Mouse (Mus musculus): ENCODE data around the gene Sirpb1c.
"Not testable (repeated sequence)": the region's sequence is repeated elsewhere in the genome, so short reads cannot be mapped to it uniquely, and the experiment has no call there.

Gene Sirpb1c

DNA sequence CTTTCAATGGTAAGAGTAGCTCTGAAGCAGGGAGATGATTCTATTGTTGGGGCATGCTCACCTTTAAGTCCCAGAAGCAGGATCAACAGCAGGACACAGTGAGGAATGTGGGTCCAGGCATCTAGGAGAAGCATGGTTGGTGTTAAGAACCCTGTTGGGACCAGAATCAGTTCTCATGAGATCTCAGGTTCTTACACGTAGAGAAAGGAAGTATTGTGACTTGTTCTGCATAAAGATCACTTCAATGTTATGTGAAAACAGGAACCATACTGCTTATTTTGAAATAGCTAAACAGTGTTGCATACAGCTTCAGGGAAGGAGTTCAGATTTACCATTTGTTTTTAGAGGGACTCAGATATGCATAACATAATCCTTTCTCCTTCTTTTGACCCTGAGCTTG is at the start of gene Sirpb1c:
Sirpb1c (minus strand) TSS at position 249 of the 400 bp plus-strand sequence.
- not testable (repeated sequence) for DNase-seq

DNA sequence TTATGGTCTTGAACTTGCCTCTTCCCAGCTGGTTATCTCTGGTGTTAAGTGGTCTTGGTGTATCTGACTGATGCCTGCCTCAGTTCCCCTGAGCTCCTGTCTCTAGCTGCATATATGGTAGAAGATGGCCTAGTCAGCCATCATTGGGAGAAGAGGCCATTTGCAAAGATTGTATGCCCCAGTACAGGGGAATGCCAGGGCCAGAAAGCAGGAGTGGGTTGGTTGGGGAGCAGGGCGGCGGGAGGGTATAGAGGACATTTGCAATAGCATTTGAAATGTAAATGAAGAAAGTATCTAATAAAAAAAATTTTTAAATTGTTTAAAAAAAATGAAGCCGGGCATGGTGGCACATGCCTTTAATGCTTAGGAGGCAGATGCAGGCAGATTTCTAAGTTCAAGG is 38.1 kb upstream of the Sirpb1c start:
- DNase-seq = no peak

- not testable (repeated sequence) for DNase-seq
Measured at GRCm38 (mm10) chr3:15855773-15856172, 7.4 kb upstream of the Sirpb1c start.

GRCm38 (mm10) chr3:15849922-15850321 is 1.6 kb upstream of the Sirpb1c start:
- DNase-seq = no peak

DNA sequence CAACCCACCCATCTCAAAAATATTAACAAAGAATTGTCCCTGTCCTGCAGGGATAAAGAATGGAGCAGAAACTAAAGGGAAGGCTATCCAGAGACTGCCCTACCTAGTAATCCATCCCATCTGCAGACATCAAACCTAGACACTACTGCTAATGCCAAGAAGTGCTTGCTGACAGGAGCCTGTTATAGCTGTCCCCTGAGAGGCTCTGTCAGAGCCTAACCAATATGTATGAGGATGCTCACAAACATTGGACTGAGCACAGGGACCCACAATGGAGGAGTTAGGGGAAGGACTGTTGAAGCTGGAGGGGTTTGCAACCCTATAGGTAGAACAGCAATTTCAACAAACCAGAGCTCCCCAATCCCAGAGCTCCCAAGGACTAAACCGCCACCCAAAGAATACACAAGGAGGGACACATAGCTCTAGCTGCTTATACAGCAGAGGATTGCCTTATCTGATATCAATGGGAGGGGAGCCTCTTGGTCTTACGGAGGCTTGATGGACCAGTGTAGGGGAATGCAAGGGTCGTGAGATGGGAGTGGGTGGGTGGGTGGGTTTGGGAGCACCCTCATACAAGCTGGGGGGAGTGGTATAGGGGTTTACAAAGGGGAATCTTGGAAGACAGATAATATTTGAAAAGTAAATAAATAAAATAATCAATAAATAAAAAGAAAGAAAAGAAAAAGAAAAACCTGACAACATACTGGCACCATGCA is 838 bp downstream of the Sirpb1c start:
- DNase-seq = no peak

GRCm38 (mm10) chr3:15773642-15774041 is 74.7 kb downstream of the Sirpb1c start:
- DNase-seq = not testable (repeated sequence)

All from thymus, postnatal 36 days (tissue).